ENCODE assay signal across 11 mouse cellular contexts in genomic region chr7:110120157-110120784, GRCm38 (mm10). TPM values are rescaled to one million over a fixed set of nuclear protein-coding genes. Genes with fewer than 3 reads are reported as not detected.
DNase-seq lines count a peak whose midpoint lies in the region; ATAC-seq and TF ChIP-seq lines count a peak whose summit lies in the region.
"Had no signal": no experiment of that assay in that cellular context is flagged by ENCODE, and none has a peak within 500 bp of the region (broad histone marks: within the 10 kb centered on the region; RNA-seq: fewer than 3 reads in every experiment).

No protein-coding gene starts in this region.

- H3K79me2 ChIP-seq in MEL (ENCODE audit: control insufficient read depth, insufficient read depth, low read length, poor library complexity), result peaks cover 34% of the 10 kb centered on the region

- H3K4me1 ChIP-seq in kidney, embryonic 15.5 days, result peaks cover 18% of the 10 kb centered on the region
- peaks cover 4 to 16% of the 10 kb centered on the region in 2 experiments for H3K4me1 ChIP-seq in MEL (ENCODE audit: control insufficient read depth in 1 of 2, insufficient read depth in 2 of 2, low read length in 2 of 2)
- peaks cover 19% of the 10 kb centered on the region for H3K4me1 ChIP-seq in embryonic facial prominence, embryonic 15.5 days
- H3K4me1 ChIP-seq in liver, embryonic 16.5 days (ENCODE audit: control insufficient read depth, low read depth, low read length), result peaks cover 14% of the 10 kb centered on the region

- no peak for TF ChIP-seq RAD21 in MEL (IDR thresholded peaks at IDR 0.05; ENCODE audit: low read depth, low read length)

- peak overlapping the region; percentile 72; the same call in 1 of the 2 replicates for H3K4me2 ChIP-seq in kidney, embryonic 15.5 days
- peak overlapping the region; percentile 77; the same call in 1 of the 2 replicates for H3K4me2 ChIP-seq in embryonic facial prominence, embryonic 15.5 days (replicated peaks)
- H3K4me2 ChIP-seq in liver, embryonic 16.5 days (ENCODE audit: low read depth, low read length), result peak overlapping the region; percentile 67

- no peak for TF ChIP-seq POLR2A in MEL (IDR thresholded peaks at IDR 0.05; ENCODE audit: control insufficient read depth in 1 of 2, insufficient read depth in 1 of 2, low read depth in 1 of 2, low read length in 2 of 2, poor library complexity in 1 of 2)

- TF ChIP-seq CTCF in MEL (IDR thresholded peaks at IDR 0.05 in 2 of 3, conservative IDR thresholded peaks at IDR 0.05 in 1 of 3; ENCODE audit: control insufficient read depth in 1 of 3, insufficient read depth in 1 of 3, low read depth in 2 of 3, low read length in 3 of 3, poor library complexity in 1 of 3, severe bottlenecking in 1 of 3), result no peak

- no peaks in the 10 kb centered on the region for H3K27me3 ChIP-seq in kidney, embryonic 15.5 days
- no peaks in the 10 kb centered on the region for H3K27me3 ChIP-seq in MEL (ENCODE audit: control insufficient read depth in 1 of 2, insufficient read depth in 2 of 2, low read length in 2 of 2)
- no peaks in the 10 kb centered on the region for H3K27me3 ChIP-seq in embryonic facial prominence, embryonic 15.5 days
- H3K27me3 ChIP-seq in liver, embryonic 16.5 days (ENCODE audit: control insufficient read depth, insufficient read depth, low read depth, low read length), result no peaks in the 10 kb centered on the region

- 82% methylated on average over 2 of the region's 2 CpGs for WGBS in kidney, embryonic 15.5 days
- 77% methylated on average over 2 of the region's 2 CpGs for WGBS in embryonic facial prominence, embryonic 15.5 days
- 74% methylated on average over 2 of the region's 2 CpGs for WGBS in liver, embryonic 16.5 days (ENCODE audit: insufficient replicate concordance)

- DNase-seq in kidney, adult 9 months, result no peak
- DNase-seq in MEL (ENCODE audit: low read depth, low spot score), result peak; percentile 43
- DNase-seq in spleen, adult 12 weeks (ENCODE audit: low spot score), result no peak
- DNase-seq in cerebellum, adult 11-12 months, result no peak
- DNase-seq: cerebellum, postnatal 10 days; gastrocnemius, postnatal 25 days; kidney, adult 11 months; midbrain, embryonic 14.5 days had no signal

- H3K4me3 ChIP-seq in kidney, embryonic 15.5 days (replicated peaks), result no peak overlapping the region; the same call in 1 of the 2 replicates
- peak overlapping the region in 1 of 2 experiments; percentile 74; a peak in 2 of 4 replicates for H3K4me3 ChIP-seq in MEL (ENCODE audit: control insufficient read depth in 1 of 2, insufficient read depth in 1 of 2, low read depth in 2 of 2, low read length in 2 of 2)
- H3K4me3 ChIP-seq in embryonic facial prominence, embryonic 15.5 days (replicated peaks), result no peak overlapping the region
- peak overlapping the region; percentile 96 for H3K4me3 ChIP-seq in liver, embryonic 16.5 days (ENCODE audit: low read depth, low read length)

- H3K9ac ChIP-seq in kidney, embryonic 15.5 days, result no peak overlapping the region
- peak overlapping the region; percentile 61 for H3K9ac ChIP-seq in MEL (ENCODE audit: control insufficient read depth, low read depth, low read length, poor library complexity, severe bottlenecking)
- H3K9ac ChIP-seq in embryonic facial prominence, embryonic 15.5 days, result no peak overlapping the region
- peak overlapping the region; percentile 85; the same call in 1 of the 2 replicates for H3K9ac ChIP-seq in liver, embryonic 16.5 days (ENCODE audit: low read depth, low read length)

- H3K36me3 ChIP-seq in kidney, embryonic 15.5 days, result no peaks in the 10 kb centered on the region
- peaks cover 1 to 20% of the 10 kb centered on the region in 2 experiments; a peak in 3 of 4 replicates for H3K36me3 ChIP-seq in MEL (ENCODE audit: control insufficient read depth in 1 of 2, insufficient read depth in 2 of 2, low read length in 2 of 2)
- no peaks in the 10 kb centered on the region for H3K36me3 ChIP-seq in embryonic facial prominence, embryonic 15.5 days
- H3K36me3 ChIP-seq in liver, embryonic 16.5 days (ENCODE audit: control insufficient read depth, insufficient read depth), result no peaks in the 10 kb centered on the region

- no peak for ATAC-seq in kidney, embryonic 15.5 days (replicated peaks; ENCODE audit: low FRiP score)
- ATAC-seq in embryonic facial prominence, embryonic 15.5 days (ENCODE audit: insufficient number of reproducible peaks, low FRiP score, low TSS enrichment, low read depth), result no peak
- ATAC-seq in liver, embryonic 16.5 days (ENCODE audit: low read depth), result no peak

- H3K9me3 ChIP-seq in kidney, embryonic 15.5 days (replicated peaks), result no peaks in the 10 kb centered on the region
- no peaks in the 10 kb centered on the region for H3K9me3 ChIP-seq in MEL (replicated peaks; ENCODE audit: insufficient read depth, low read length)
- no peaks in the 10 kb centered on the region for H3K9me3 ChIP-seq in embryonic facial prominence, embryonic 15.5 days (replicated peaks)
- H3K9me3 ChIP-seq in liver, embryonic 16.5 days (replicated peaks; ENCODE audit: control insufficient read depth, low read length), result no peaks in the 10 kb centered on the region

- TF ChIP-seq EP300 in MEL (IDR thresholded peaks at IDR 0.05; ENCODE audit: low read depth in 1 of 2, low read length in 2 of 2), result 0 out of 4 replicates have a peak, but pooled peaks of 1 of the 2 experiments have one; percentile 18

- no peak overlapping the region for H3K27ac ChIP-seq in kidney, embryonic 15.5 days
- H3K27ac ChIP-seq in MEL (ENCODE audit: control insufficient read depth, low read depth, low read length), result no peak overlapping the region
- H3K27ac ChIP-seq in embryonic facial prominence, embryonic 15.5 days (replicated peaks), result no peak overlapping the region
- peak overlapping the region; percentile 31; the same call in 1 of the 2 replicates for H3K27ac ChIP-seq in liver, embryonic 16.5 days (ENCODE audit: low read length)

TF ChIP-seq in MEL, 35 proteins besides CTCF, POLR2A, EP300 and RAD21 (continues in another document):
- TF ChIP-seq E2F4 (IDR thresholded peaks at IDR 0.05; ENCODE audit: borderline replicate concordance, low read depth, low read length), result no peak
- TF ChIP-seq NRF1 (IDR thresholded peaks at IDR 0.05; ENCODE audit: insufficient read depth, low read depth, low read length, poor library complexity, severe bottlenecking), result no peak
- no peak for TF ChIP-seq USF1 (IDR thresholded peaks at IDR 0.05; ENCODE audit: low read depth, low read length)
- no peak for TF ChIP-seq JUND (IDR thresholded peaks at IDR 0.05; ENCODE audit: low read depth, low read length)
- TF ChIP-seq MEF2A (IDR thresholded peaks at IDR 0.05; ENCODE audit: extremely low read depth, insufficient replicate concordance, low read depth, low read length, poor library complexity, severe bottlenecking), result no peak
- TF ChIP-seq MYC (IDR thresholded peaks at IDR 0.05; ENCODE audit: low read depth, low read length), result no peak
- peak; percentile 69 for TF ChIP-seq SIN3A (IDR thresholded peaks at IDR 0.05; ENCODE audit: low read length)
- peak; percentile 57; the same call in 1 of the 2 replicates for TF ChIP-seq ETS1 (IDR thresholded peaks at IDR 0.05; ENCODE audit: low read depth, low read length)
- TF ChIP-seq HCFC1 (IDR thresholded peaks at IDR 0.05; ENCODE audit: low read depth, low read length), result no peak
- no peak for TF ChIP-seq MAZ (IDR thresholded peaks at IDR 0.05; ENCODE audit: low read depth, low read length)
- no peak for TF ChIP-seq TBP (IDR thresholded peaks at IDR 0.05; ENCODE audit: low read depth, low read length)
- TF ChIP-seq CHD2 (IDR thresholded peaks at IDR 0.05; ENCODE audit: low read length), result no peak
- TF ChIP-seq MYB (IDR thresholded peaks at IDR 0.05; ENCODE audit: low read depth, low read length), result no peak
- no peak for TF ChIP-seq TAL1 (IDR thresholded peaks at IDR 0.05; ENCODE audit: low read length)
- TF ChIP-seq MAFK (IDR thresholded peaks at IDR 0.05; ENCODE audit: borderline replicate concordance, low read depth, low read length), result no peak
- TF ChIP-seq ZKSCAN1 (IDR thresholded peaks at IDR 0.05; ENCODE audit: low read depth, low read length), result no peak
- 0 out of 2 replicates have a peak, but pooled peaks have one; percentile 37 for TF ChIP-seq MXI1 (IDR thresholded peaks at IDR 0.05; ENCODE audit: low read depth, low read length)
- TF ChIP-seq POLR2AphosphoS5 (IDR thresholded peaks at IDR 0.05; ENCODE audit: borderline replicate concordance, low read depth, low read length), result no peak
- no peak for TF ChIP-seq KAT2A (conservative IDR thresholded peaks at IDR 0.05; ENCODE audit: low read depth, low read length)
- peak; percentile 95 for TF ChIP-seq ZNF384 (IDR thresholded peaks at IDR 0.05; ENCODE audit: low read depth, low read length)
- no peak for TF ChIP-seq NELFE (IDR thresholded peaks at IDR 0.05; ENCODE audit: low read depth, low read length)
- TF ChIP-seq ZC3H11A (IDR thresholded peaks at IDR 0.05; ENCODE audit: low read depth, low read length), result no peak
- no peak for TF ChIP-seq GABPA (IDR thresholded peaks at IDR 0.05; ENCODE audit: low read depth, low read length)
- TF ChIP-seq POLR2AphosphoS2 (IDR thresholded peaks at IDR 0.05; ENCODE audit: low read length), result no peak
- TF ChIP-seq BHLHE40 (IDR thresholded peaks at IDR 0.05; ENCODE audit: borderline replicate concordance, low read depth, low read length), result no peak
- no peak for TF ChIP-seq SMC3 (IDR thresholded peaks at IDR 0.05; ENCODE audit: low read depth, low read length)
- no peak for TF ChIP-seq CHD1 (IDR thresholded peaks at IDR 0.05; ENCODE audit: low read depth, low read length)
- peak; percentile 98 for TF ChIP-seq RCOR1 (IDR thresholded peaks at IDR 0.05; ENCODE audit: low read depth, low read length)

RNA-seq across cellular contexts. Expression of gene Wee1, which starts 1.6 kb away (rescaled TPM):
- polyA plus RNA-seq in kidney, embryonic 15.5 days (2015; fragmentation: Nextera tagmentation; extraction: Ambion mirVana), result 25.1 and 26.6 TPM in 2 replicates
- total RNA-seq in MEL (2012; rRNA removed), result 9.3 and 10.8 TPM in 2 replicates
- polyA plus RNA-seq in MEL (2012; ENCODE audit: insufficient read depth in 1 of 2, insufficient read length in 2 of 2, low read depth in 1 of 2, low replicate concordance in 2 of 2, missing spikeins in 1 of 2), result 10 to 100 TPM in 1 of 2 experiments, not detected in 1; 23.0 TPM
- 22.2 and 23.9 TPM in 2 replicates for polyA plus RNA-seq in embryonic facial prominence, embryonic 15.5 days (2015; fragmentation: Nextera tagmentation; extraction: Ambion mirVana)
- polyA plus RNA-seq in liver, embryonic 16.5 days (2015; fragmentation: Nextera tagmentation; extraction: Ambion mirVana), result 6.5 and 6.6 TPM in 2 replicates

RNA-seq across cellular contexts. Expression of gene Zfp143, which starts 59.3 kb away (rescaled TPM):
- 19.0 and 21.0 TPM in 2 replicates for polyA plus RNA-seq in kidney, embryonic 15.5 days (2015; fragmentation: Nextera tagmentation; extraction: Ambion mirVana)
- total RNA-seq in MEL (2012; rRNA removed), result 13.9 and 16.0 TPM in 2 replicates
- polyA plus RNA-seq in MEL (2012; ENCODE audit: insufficient read depth in 1 of 2, insufficient read length in 2 of 2, low read depth in 1 of 2, low replicate concordance in 2 of 2, missing spikeins in 1 of 2), result 10 to 100 TPM in 1 of 2 experiments, not detected in 1; 15.7 TPM
- 16.1 and 17.3 TPM in 2 replicates for polyA plus RNA-seq in embryonic facial prominence, embryonic 15.5 days (2015; fragmentation: Nextera tagmentation; extraction: Ambion mirVana)
- polyA plus RNA-seq in liver, embryonic 16.5 days (2015; fragmentation: Nextera tagmentation; extraction: Ambion mirVana), result 9.4 and 10.3 TPM in 2 replicates

Comparison
In these comparisons a context has a peak if more than half of its experiments do, and no peak if none do; other contexts are left out.
1. H3K9ac ChIP-seq: peak in MEL (single experiment) and liver, embryonic 16.5 days (single experiment); none in kidney, embryonic 15.5 days (single experiment) and embryonic facial prominence, embryonic 15.5 days (single experiment).
2. Peak in every context shown above with its lines, with median percentiles within 50 percentile points of each other: H3K4me2 ChIP-seq.